Mouse (Mus musculus): ENCODE data around the gene Slc30a6.
"Not testable (repeated sequence)": the region's sequence is repeated elsewhere in the genome, so short reads cannot be mapped to it uniquely, and the experiment has no call there.

Gene Slc30a6

GRCm38 (mm10) chr17:74453928-74454327 is 58.5 kb downstream of the Slc30a6 start:
- no peak for DNase-seq

GRCm38 (mm10) chr17:74454660-74455059 is 59.3 kb downstream of the Slc30a6 start:
- DNase-seq, result no peak

- DNase-seq, result no peak
Measured at GRCm38 (mm10) chr17:74455426-74455825, 60.0 kb downstream of the Slc30a6 start.

- DNase-seq, result no peak
Measured at GRCm38 (mm10) chr17:74456825-74457224, 61.4 kb downstream of the Slc30a6 start.

- no peak for DNase-seq
Measured at GRCm38 (mm10) chr17:74457972-74458677, 62.7 kb downstream of the Slc30a6 start.

- no peak for DNase-seq
Measured at GRCm38 (mm10) chr17:74458711-74459408, 63.5 kb downstream of the Slc30a6 start, which contains the start of gene Nlrc4. TSS of gene Nlrc4 (minus strand) at chr17:74459142.

GRCm38 (mm10) chr17:74463510-74463909 is 68.1 kb downstream of the Slc30a6 start:
- no peak for DNase-seq

- not testable (repeated sequence) for DNase-seq
Measured at GRCm38 (mm10) chr17:74467981-74468380, 72.6 kb downstream of the Slc30a6 start.

- not testable (repeated sequence) for DNase-seq
Measured at GRCm38 (mm10) chr17:74470133-74470532, 74.7 kb downstream of the Slc30a6 start.
